Mouse (Mus musculus) CH12.LX (cell line): ENCODE data around the gene Qprt. TPM values are rescaled to one million over a fixed set of nuclear protein-coding genes. Genes with fewer than 3 reads are reported as not detected.
A peak's percentile ranks its signal among the peaks of the same experiment; 100 is the strongest.

Experiments used
- DNase-seq: peaks from one replicate; pipeline ENCODE4 v3.0.0-alpha.2; 2013; ENCODE audit errors: extremely low read depth
- H3K27ac ChIP-seq: 2 replicates; pipeline ENCODE4 v1.5.1; 2012; ENCODE audit warnings: low read depth, mild to moderate bottlenecking, control low read depth, moderate library complexity; ENCODE audit not compliant: insufficient read depth
- H3K27me3 ChIP-seq: replicated peaks from 2 replicates; pipeline ENCODE3; 2012; ENCODE audit warnings: inconsistent platforms
- H3K36me3 ChIP-seq, 2 experiments: replicated peaks in 1 of 2; 2 replicates each; pipeline versions ENCODE3 to v1.6.1; 2012; ENCODE audit warnings: inconsistent platforms in 1 of 2, low read length in 1 of 2, mild to moderate bottlenecking in 1 of 2, mixed read lengths in 1 of 2, moderate library complexity in 1 of 2; ENCODE audit not compliant: control insufficient read depth in 1 of 2, insufficient read depth in 1 of 2
- H3K4me1 ChIP-seq, 2 experiments: 2 replicates each; pipeline ENCODE4 v1.6.1; 2012; ENCODE audit warnings: inconsistent platforms in 1 of 2, moderate library complexity in 1 of 2; ENCODE audit not compliant: insufficient read depth in 2 of 2, control insufficient read depth in 1 of 2
- H3K4me2 ChIP-seq: 2 replicates; pipeline ENCODE4 v1.6.1; 2012; ENCODE audit warnings: low read depth, mild to moderate bottlenecking, control low read depth; ENCODE audit not compliant: poor library complexity, insufficient read depth, severe bottlenecking
- H3K4me3 ChIP-seq, 3 experiments: fragments of 150-350 bp in 1 of 3; sonication (generic) in 1 of 3; replicated peaks in 1 of 3; 2 replicates each; pipeline versions ENCODE3 to v1.5.1; 2011 to 2012; ENCODE audit warnings: low read depth in 2 of 3, low read length in 2 of 3, mild to moderate bottlenecking in 2 of 3, moderate library complexity in 2 of 3, control low read depth in 1 of 3, improper control_type of control experiment in 1 of 3, inconsistent platforms in 1 of 3, mixed read lengths in 1 of 3; ENCODE audit not compliant: poor library complexity in 1 of 3
- H3K79me2 ChIP-seq: replicated peaks from 2 replicates; pipeline ENCODE4 v1.6.1; 2012; ENCODE audit warnings: mild to moderate bottlenecking, moderate library complexity; ENCODE audit not compliant: control insufficient read depth, poor library complexity, insufficient read depth, severe bottlenecking; ENCODE audit errors: extremely low read depth
- H3K9ac ChIP-seq: 2 replicates; pipeline ENCODE4 v1.6.1; 2012; ENCODE audit warnings: low read depth, mild to moderate bottlenecking, control low read depth, moderate library complexity; ENCODE audit not compliant: insufficient read depth
- H3K9me3 ChIP-seq: replicated peaks from 2 replicates; pipeline ENCODE3; 2012; ENCODE audit warnings: low read length, inconsistent platforms, mixed read lengths
- CHD1 ChIP-seq: IDR thresholded peaks from 2 replicates; pipeline ENCODE4 v1.6.1; 2012; ENCODE audit warnings: low read depth, low read length, improper control_type of control experiment, inconsistent platforms
- CHD2 ChIP-seq: IDR thresholded peaks from 2 replicates; pipeline ENCODE4 v1.6.1; 2011; ENCODE audit warnings: low read length, improper control_type of control experiment
- CTCF ChIP-seq, 2 experiments: IDR thresholded peaks in 1 of 2; conservative IDR thresholded peaks in 1 of 2; 2 replicates each; pipeline ENCODE4 v1.5.1; 2011 to 2012; ENCODE audit warnings: low read depth in 2 of 2, low read length in 2 of 2, improper control_type of control experiment in 1 of 2, inconsistent platforms in 1 of 2, mild to moderate bottlenecking in 1 of 2, moderate library complexity in 1 of 2
- E2F4 ChIP-seq: IDR thresholded peaks from 2 replicates; pipeline ENCODE4 v1.6.1; 2011; ENCODE audit warnings: low read depth, low read length, improper control_type of control experiment; ENCODE audit not compliant: insufficient replicate concordance
- EP300 ChIP-seq: IDR thresholded peaks from 2 replicates; pipeline ENCODE4 v1.6.1; 2011; ENCODE audit warnings: low read length, improper control_type of control experiment
- GABPA ChIP-seq: IDR thresholded peaks from 2 replicates; pipeline ENCODE4 v1.6.1; 2012; ENCODE audit warnings: low read depth, low read length, improper control_type of control experiment, inconsistent platforms; ENCODE audit not compliant: insufficient replicate concordance
- HCFC1 ChIP-seq: IDR thresholded peaks from 2 replicates; pipeline ENCODE4 v1.6.1; 2012; ENCODE audit warnings: low read depth, mild to moderate bottlenecking, inconsistent platforms, low read length, improper control_type of control experiment
- JUN ChIP-seq: IDR thresholded peaks from 2 replicates; pipeline ENCODE4 v1.6.1; 2011; ENCODE audit warnings: low read depth, mild to moderate bottlenecking, low read length, improper control_type of control experiment, moderate library complexity; ENCODE audit not compliant: insufficient read depth
- JUND ChIP-seq: conservative IDR thresholded peaks from 2 replicates; pipeline ENCODE4 v1.6.1; 2011; ENCODE audit warnings: low read depth, low read length, improper control_type of control experiment
- KAT2A ChIP-seq: IDR thresholded peaks from 2 replicates; pipeline ENCODE4 v1.6.1; 2012; ENCODE audit warnings: low read length, improper control_type of control experiment, inconsistent platforms; ENCODE audit not compliant: insufficient replicate concordance
- MAX ChIP-seq: IDR thresholded peaks from 2 replicates; pipeline ENCODE4 v1.6.1; 2011; ENCODE audit warnings: low read length, improper control_type of control experiment
- MAZ ChIP-seq: IDR thresholded peaks from 2 replicates; pipeline ENCODE4 v1.6.1; 2012; ENCODE audit warnings: low read depth, mild to moderate bottlenecking, inconsistent platforms, low read length, improper control_type of control experiment, moderate library complexity
- MXI1 ChIP-seq: IDR thresholded peaks from 2 replicates; pipeline ENCODE4 v1.6.1; 2011; ENCODE audit warnings: mild to moderate bottlenecking, low read depth, low read length, improper control_type of control experiment
- NELFE ChIP-seq: IDR thresholded peaks from 2 replicates; pipeline ENCODE4 v1.6.1; 2011; ENCODE audit warnings: low read depth, low read length, improper control_type of control experiment
- NRF1 ChIP-seq: IDR thresholded peaks from 2 replicates; pipeline ENCODE4 v1.6.1; 2014; ENCODE audit warnings: low read depth, mild to moderate bottlenecking, inconsistent platforms, low read length, improper control_type of control experiment, moderate library complexity
- POLR2AphosphoS2 ChIP-seq: IDR thresholded peaks from 2 replicates; pipeline ENCODE4 v1.6.1; 2011; ENCODE audit warnings: low read depth, low read length, improper control_type of control experiment
- RAD21 ChIP-seq: IDR thresholded peaks from 2 replicates; pipeline ENCODE4 v1.6.1; 2011; ENCODE audit warnings: low read depth, mild to moderate bottlenecking, low read length, improper control_type of control experiment, moderate library complexity
- SIN3A ChIP-seq: IDR thresholded peaks from 2 replicates; pipeline ENCODE4 v1.6.1; 2012; ENCODE audit warnings: low read length, improper control_type of control experiment, inconsistent platforms
- SMC3 ChIP-seq: IDR thresholded peaks from 2 replicates; pipeline ENCODE4 v1.6.1; 2011; ENCODE audit warnings: low read depth, low read length, improper control_type of control experiment
- TBP ChIP-seq: conservative IDR thresholded peaks from 2 replicates; pipeline ENCODE4 v1.6.1; 2011; ENCODE audit warnings: low read depth, low read length, improper control_type of control experiment
- USF2 ChIP-seq: conservative IDR thresholded peaks from 2 replicates; pipeline ENCODE4 v1.6.1; 2011; ENCODE audit warnings: low read depth, low read length, improper control_type of control experiment
- ZC3H11A ChIP-seq: IDR thresholded peaks from 2 replicates; pipeline ENCODE4 v1.6.1; 2012; ENCODE audit warnings: low read depth, mild to moderate bottlenecking, inconsistent platforms, low read length, improper control_type of control experiment
- ZKSCAN1 ChIP-seq: IDR thresholded peaks from 2 replicates; pipeline ENCODE4 v1.6.1; 2012; ENCODE audit warnings: low read depth, inconsistent platforms, low read length, improper control_type of control experiment, borderline replicate concordance
- ZMIZ1 ChIP-seq: IDR thresholded peaks from 2 replicates; pipeline ENCODE4 v1.6.1; 2012; ENCODE audit warnings: low read depth, mild to moderate bottlenecking, inconsistent platforms, low read length, improper control_type of control experiment
- ZNF384 ChIP-seq: IDR thresholded peaks from 2 replicates; pipeline ENCODE4 v1.6.1; 2012; ENCODE audit warnings: low read depth, low read length, improper control_type of control experiment, inconsistent platforms
- dilution Hi-C: fragments of 300-500 bp; cut with MboI; formaldehyde crosslinking; loops from 2 replicates; pipeline ENCODE4 v1.14.3; 2020; ENCODE audit warnings: low sequenced_read_pairs; ENCODE audit not compliant: extremely low pct_unique_long_range_greater_than_20kb, extremely low pct_ligation_motif_present
- in situ Hi-C: fragments of 300-500 bp; cut with MboI; formaldehyde crosslinking; loops from 3 replicates; pipeline ENCODE4 v1.14.3; 2019; ENCODE audit warnings: low sequenced_read_pairs, low pct_ligation_motif_present, low pct_unique_long_range_greater_than_20kb, mixed read lengths
- polyA plus RNA-seq: library from polyadenylated mRNA; unstranded; fragments of >175 nt; gene quantifications from 2 replicates; pipeline ENCODE4 v1.2.1, GENCODE M21; 2012; ENCODE audit warnings: low read depth; ENCODE audit not compliant: insufficient read length
- total RNA-seq, 2 experiments: library from RNA; depleted of rRNA; stranded (reverse); fragments of 300-350 nt in 1 of 2; fragments of >200 nt in 1 of 2; gene quantifications; 2 replicates each; pipeline ENCODE4 v1.2.3; 2012 to 2014

Gene Qprt
- total and polyA plus RNA-seq, 3 experiments = 0.14 to 0.30 TPM; not detected in 1

DNA sequence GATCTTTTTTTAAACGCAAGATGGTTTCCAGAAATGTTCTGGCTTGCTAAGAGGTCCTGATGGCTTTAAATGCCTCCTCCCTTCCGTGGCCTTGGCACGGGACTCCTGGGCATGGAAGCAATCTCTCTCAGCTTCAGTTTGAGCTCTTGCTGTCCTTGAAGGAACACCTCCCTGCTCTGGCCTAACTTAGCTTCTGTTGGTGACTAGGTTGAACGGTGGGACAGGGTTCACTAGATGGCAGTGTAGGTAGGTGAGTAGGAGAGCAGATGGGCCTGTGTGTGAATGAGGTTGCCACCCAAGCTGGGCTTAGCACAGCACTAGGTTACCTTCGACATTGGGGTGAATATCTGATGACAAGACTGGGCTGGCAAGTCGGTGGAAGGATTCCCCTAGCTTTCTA, 18.1 kb downstream of the Qprt start:
- peaks cover 13% of the 10 kb centered on the region for H3K27me3 ChIP-seq
- no peak overlapping the region for H3K9ac ChIP-seq
- H3K79me2 ChIP-seq = no peaks in the 10 kb centered on the region
- no peak for DNase-seq
- no peak overlapping the region for H3K27ac ChIP-seq
- peaks cover 13 to 20% of the 10 kb centered on the region in 2 experiments for H3K4me1 ChIP-seq
- peaks cover under 1% of the 10 kb centered on the region for H3K9me3 ChIP-seq
- no peak overlapping the region for H3K4me3 ChIP-seq
- H3K36me3 ChIP-seq = no peaks in the 10 kb centered on the region
- no peak overlapping the region for H3K4me2 ChIP-seq
- no peak for TF ChIP-seq HCFC1
- TF ChIP-seq SMC3 = peak; percentile 30
- TF ChIP-seq GABPA = no peak
- no peak for TF ChIP-seq TBP
- peak in 1 of 2 experiments; percentile 62; a peak in 2 of 4 replicates for TF ChIP-seq CTCF (conservative IDR thresholded peaks at IDR 0.05 in 1 of 2, IDR thresholded peaks at IDR 0.05 in 1 of 2; ENCODE audit: low read depth in 2 of 2, low read length in 2 of 2)
- TF ChIP-seq RAD21 = peak; percentile 17
- TF ChIP-seq JUND = no peak
- TF ChIP-seq NRF1 = no peak
- dilution Hi-C loops = no loop called here
- in situ Hi-C loops = loop anchor here (5.0 to 10.0 kb wide), 2 partner anchors 571 to 658 kb away; no protein-coding TSS in a partner anchor

DNA sequence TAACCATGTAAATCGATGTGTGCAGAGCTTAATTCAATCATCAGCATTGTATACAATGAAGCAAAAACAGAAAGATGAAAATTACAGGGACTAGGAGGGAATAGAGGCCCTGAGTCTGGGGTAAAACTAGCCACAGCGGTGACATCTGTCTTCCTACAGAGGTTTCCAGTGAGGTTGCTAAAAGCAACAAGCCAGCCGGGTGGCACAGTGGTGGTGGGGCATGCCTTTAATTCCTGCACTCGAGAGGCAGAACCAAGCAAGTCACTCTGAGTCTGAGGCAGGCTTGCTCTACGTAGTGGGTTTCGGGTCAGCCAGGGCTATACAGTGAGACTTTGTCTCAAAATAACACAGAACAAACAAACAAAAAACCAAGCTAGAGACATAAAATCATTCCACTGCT, 19.9 kb downstream of the Qprt start:
- H3K4me3 ChIP-seq = no peak overlapping the region
- TF ChIP-seq EP300 (no peak), POLR2AphosphoS2 (no peak), CHD2 (no peak), CHD1 (no peak), E2F4 (no peak), KAT2A (no peak), MXI1 (no peak), MAX (no peak), USF2 (no peak), ZC3H11A (no peak), SMC3 (no peak), ZKSCAN1 (no peak), JUN (no peak), NELFE (no peak), SIN3A (no peak), MAZ (no peak), ZNF384 (no peak), ZMIZ1 (no peak), TBP (no peak), NRF1 (no peak)
- peaks cover 9 to 15% of the 10 kb centered on the region in 2 experiments for H3K4me1 ChIP-seq
- H3K79me2 ChIP-seq = no peaks in the 10 kb centered on the region
- no peak for DNase-seq
- dilution Hi-C loops (no loop called here), in situ Hi-C loops (loop anchor here (5.0 to 10.0 kb wide), 2 partner anchors 573 to 660 kb away; no protein-coding TSS in a partner anchor)
- H3K36me3 ChIP-seq = no peaks in the 10 kb centered on the region
- H3K27ac ChIP-seq = no peak overlapping the region
- H3K4me2 ChIP-seq = no peak overlapping the region
- peaks cover 6% of the 10 kb centered on the region for H3K9me3 ChIP-seq
- H3K27me3 ChIP-seq = peaks cover 8% of the 10 kb centered on the region
- H3K9ac ChIP-seq = no peak overlapping the region
